Mouse (Mus musculus) heart, postnatal 10 days (tissue): Measurements from ENCODE around the gene Ctnnal1. TPM values are rescaled to one million over a fixed set of nuclear protein-coding genes. Genes with fewer than 3 reads are reported as not detected.
"Not testable (repeated sequence)": the region's sequence is repeated elsewhere in the genome, so short reads cannot be mapped to it uniquely, and the experiment has no call there.

Source experiments
- DNase-seq, 2 experiments: peaks; one replicate each; pipeline ENCODE4 v3.0.0; 2021
- intact Hi-C: fragments of 180-260 bp; cut with DNase I; formaldehyde crosslinking; loops from one replicate; pipeline ENCODE4 v1.15.1; 2025
- total RNA-seq, 2 experiments: library from RNA; stranded (reverse); gene quantifications; 2 replicates each; pipeline ENCODE4 v1.2.3; 2021

Ctnnal1 gene
- 10 to 100 TPM; 23.5 to 28.0 TPM for total RNA-seq

- intact Hi-C loops, result loop anchor here (2.0 kb wide), 1 partner anchor 62 kb away; the partner anchor contains the start of genes Elp1 and Fam206a
These were observed at the start of gene Ctnnal1 for GRCm38 (mm10) chr4:56865003-56865511. TSS of gene Ctnnal1 (minus strand) at chr4:56865188.

GRCm38 (mm10) chr4:56914761-56915160 is 49.8 kb upstream of the Ctnnal1 start:
- DNase-seq, result no peak
- intact Hi-C loops, result no loop called here

More at GRCm38 (mm10) chr4:56865003-56865511, at the start of gene Ctnnal1:
- peak; percentile 89 to 92 for DNase-seq

DNA sequence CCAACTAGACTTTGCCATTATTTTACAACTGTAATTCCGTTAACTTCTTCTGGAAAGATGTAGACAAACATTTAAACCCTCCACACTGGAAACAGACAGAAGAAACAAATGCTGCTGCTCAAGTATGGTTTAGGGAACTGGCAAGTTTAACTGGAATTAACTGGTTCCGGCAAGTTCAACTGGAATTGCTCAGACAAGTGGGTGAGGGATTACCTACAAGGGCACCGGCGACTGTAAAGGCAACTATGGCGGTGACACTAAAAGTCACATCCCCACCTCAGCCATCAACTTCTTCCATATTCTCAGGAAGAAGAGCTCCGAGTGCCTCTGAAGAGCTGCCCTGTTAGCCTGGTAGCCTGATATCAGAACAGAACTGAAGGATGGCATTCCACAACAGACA is 49.4 kb upstream of the Ctnnal1 start:
- intact Hi-C loops, result no loop called here
- DNase-seq, result no peak

GRCm38 (mm10) chr4:56912382-56913001 is 47.5 kb upstream of the Ctnnal1 start:
- no peak for DNase-seq
- intact Hi-C loops, result no loop called here

GRCm38 (mm10) chr4:56909568-56909967 is 44.6 kb upstream of the Ctnnal1 start:
- DNase-seq, result no peak

GRCm38 (mm10) chr4:56907671-56908070 is 42.7 kb upstream of the Ctnnal1 start:
- DNase-seq, result no peak
- intact Hi-C loops, result no loop called here

More at GRCm38 (mm10) chr4:56909568-56909967, 44.6 kb upstream of the Ctnnal1 start:
- intact Hi-C loops, result no loop called here

DNA sequence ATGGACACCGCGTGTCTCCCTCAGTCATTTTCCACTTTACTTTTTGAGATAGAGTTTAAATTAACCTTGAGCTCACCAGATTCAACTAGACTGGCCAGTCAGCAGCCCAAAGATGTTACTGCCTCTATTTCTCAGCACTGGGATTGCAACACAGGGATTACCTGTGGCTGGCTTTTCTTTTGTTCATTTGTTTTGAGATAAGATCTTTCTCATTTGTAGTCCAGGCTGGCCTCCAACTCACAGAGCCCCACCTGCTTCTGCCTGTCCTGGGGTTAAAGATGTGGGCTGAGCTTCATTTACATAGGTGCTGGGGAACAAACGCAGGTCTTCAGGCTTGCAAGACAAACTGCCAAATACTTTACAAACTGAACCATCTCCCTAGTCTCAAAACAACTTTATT is 41.9 kb upstream of the Ctnnal1 start:
- intact Hi-C loops, result no loop called here
- no peak for DNase-seq

DNA sequence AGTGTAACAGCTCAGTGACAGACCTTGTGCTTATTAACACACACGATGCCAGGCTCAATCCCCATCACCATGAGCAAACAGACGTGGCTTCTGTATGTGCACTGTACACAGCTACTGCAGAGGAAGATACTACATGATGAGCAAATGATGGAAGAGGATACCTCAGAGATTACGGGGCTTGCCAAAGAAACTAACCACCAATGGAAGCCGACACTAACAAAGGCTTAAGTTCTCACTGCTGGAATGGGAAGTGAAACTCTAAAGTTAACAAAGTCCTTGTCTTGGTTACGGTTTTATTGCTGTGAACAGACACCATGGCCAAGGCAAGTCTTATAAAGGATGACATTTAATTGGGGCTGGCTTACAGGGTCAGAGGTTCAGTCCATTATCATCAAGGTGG is 40.5 kb upstream of the Ctnnal1 start:
- DNase-seq, result no peak
- intact Hi-C loops, result no loop called here

- no peak for DNase-seq
- intact Hi-C loops, result no loop called here
These were observed 36.7 kb upstream of the Ctnnal1 start for GRCm38 (mm10) chr4:56901671-56902070.

GRCm38 (mm10) chr4:56899216-56899615 is 34.2 kb upstream of the Ctnnal1 start:
- intact Hi-C loops, result no loop called here
- no peak for DNase-seq

GRCm38 (mm10) chr4:56897511-56897910 is 32.5 kb upstream of the Ctnnal1 start:
- DNase-seq, result no peak
- intact Hi-C loops, result no loop called here

DNA sequence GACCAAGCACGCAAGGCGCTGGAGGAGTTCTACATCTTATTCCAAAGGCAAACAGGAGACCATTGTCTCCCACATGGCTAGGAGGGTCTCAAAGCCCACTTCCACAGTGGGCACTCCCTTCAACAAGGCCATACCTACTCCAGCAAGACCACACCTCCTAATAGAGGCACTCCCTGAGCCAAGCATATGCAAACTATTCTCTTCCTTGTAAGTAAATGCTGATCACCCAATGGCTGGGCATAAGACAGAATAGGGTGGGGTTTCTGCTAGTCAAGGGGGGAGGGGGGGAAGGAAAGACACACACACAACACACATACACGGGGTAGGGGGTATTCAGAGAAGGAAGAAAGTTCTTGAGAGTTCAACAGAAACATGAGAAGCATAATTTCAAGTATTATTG is 29.2 kb upstream of the Ctnnal1 start:
- no peak for DNase-seq
- intact Hi-C loops, result no loop called here

- intact Hi-C loops, result no loop called here
- DNase-seq, result no peak
These were observed 27.6 kb upstream of the Ctnnal1 start for GRCm38 (mm10) chr4:56892501-56893115.

GRCm38 (mm10) chr4:56888483-56888882 is 23.5 kb upstream of the Ctnnal1 start:
- intact Hi-C loops, result no loop called here
- peak; percentile 32 to 38 for DNase-seq

- no peak for DNase-seq
These were observed 21.4 kb upstream of the Ctnnal1 start for GRCm38 (mm10) chr4:56886286-56886979.

GRCm38 (mm10) chr4:56880036-56880703 is 15.2 kb upstream of the Ctnnal1 start:
- DNase-seq, result peak; percentile 46 to 49
- intact Hi-C loops, result no loop called here

More at GRCm38 (mm10) chr4:56886286-56886979, 21.4 kb upstream of the Ctnnal1 start:
- intact Hi-C loops, result no loop called here

GRCm38 (mm10) chr4:56878971-56879370 is 14.0 kb upstream of the Ctnnal1 start:
- DNase-seq, result peak; percentile 33 to 37
- intact Hi-C loops, result no loop called here

DNA sequence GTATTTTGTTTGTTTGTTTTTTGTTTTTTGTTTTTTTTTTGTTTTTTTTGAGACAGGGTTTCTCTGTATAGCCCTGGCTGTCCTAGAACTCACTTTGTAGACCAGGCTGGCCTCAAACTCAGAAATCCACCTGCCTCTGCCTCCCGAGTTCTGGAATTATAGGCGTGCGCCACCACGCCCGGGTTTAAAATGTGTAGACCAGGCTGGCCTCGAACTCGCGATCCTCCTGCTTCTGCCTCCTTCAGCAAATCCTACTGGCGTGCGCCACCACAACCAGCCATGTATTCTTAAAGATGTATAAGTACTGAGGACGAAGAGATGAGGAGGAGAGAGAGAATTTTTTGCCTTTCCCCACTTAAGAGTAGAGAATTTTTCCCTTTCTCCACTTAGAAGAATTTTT is 5.6 kb upstream of the Ctnnal1 start:
- DNase-seq, intact Hi-C loops: not testable (repeated sequence)

GRCm38 (mm10) chr4:56867761-56868160 is 2.8 kb upstream of the Ctnnal1 start:
- intact Hi-C loops, result no loop called here
- no peak for DNase-seq

DNA sequence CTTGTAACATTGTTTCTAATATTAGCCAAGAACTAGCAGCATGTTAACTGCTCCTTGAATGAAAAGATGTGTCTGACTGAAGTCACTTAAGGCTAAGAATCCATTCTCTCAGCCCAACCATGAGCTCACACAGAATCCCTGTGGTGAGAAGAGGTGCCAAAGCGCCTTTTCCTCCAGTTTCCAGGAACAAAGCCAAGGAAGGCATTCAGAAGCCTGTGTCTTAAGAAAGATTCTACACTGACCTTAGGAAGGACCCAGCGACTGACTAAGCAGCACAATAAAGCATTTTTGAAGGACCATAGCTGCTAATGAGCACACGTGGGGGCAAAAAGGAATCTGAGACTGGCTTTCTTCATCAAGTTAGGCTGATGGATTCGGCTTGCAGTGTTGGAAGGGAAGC is 983 bp upstream of the Ctnnal1 start:
- peak; percentile 63 to 68 for DNase-seq
- intact Hi-C loops, result loop anchor here (2.0 kb wide), 1 partner anchor 63 kb away; the partner anchor contains the start of genes Elp1 and Fam206a
